Mouse (Mus musculus) olfactory bulb, adult 2 months (tissue): ENCODE results near the gene Lama2.

ENCODE experiments used
- CTCF ChIP-seq: fragments of 200-500 bp; IDR thresholded peaks from 2 replicates; pipeline ENCODE4 v1.5.1; 2012; ENCODE audit warnings: low read depth, mild to moderate bottlenecking, low read length, moderate library complexity; ENCODE audit not compliant: insufficient read depth
- POLR2A ChIP-seq: fragments of 200-500 bp; IDR thresholded peaks from 2 replicates; pipeline ENCODE4 v1.6.1; 2012; ENCODE audit warnings: mild to moderate bottlenecking, low read depth, low read length, moderate library complexity; ENCODE audit not compliant: insufficient read depth

- TF ChIP-seq POLR2A (no peak), CTCF (no peak)
These were observed 44.8 kb upstream of the Lama2 start for GRCm38 (mm10) chr10:27664391-27664790.
